Mouse (Mus musculus) mouse trophoblast stem cell (cell line): ENCODE measurements around the gene Vmn2r112.
"Not testable (repeated sequence)": the region's sequence is repeated elsewhere in the genome, so short reads cannot be mapped to it uniquely, and the experiment has no call there.

ENCODE experiments used
- in situ Hi-C, 2 experiments: fragments of 300-500 bp; cut with MseI, MboI; formaldehyde crosslinking; loops; 2 replicates in 1 of 2; 3 replicates in 1 of 2; pipeline ENCODE4 v1.15.1; 2025

Vmn2r112 gene

GRCm38 (mm10) chr17:22600651-22601050, at the start of gene Vmn2r112:
Gene Vmn2r112 (plus strand): TSS chr17:22600951.
- in situ Hi-C loops: not testable (repeated sequence)

GRCm38 (mm10) chr17:22573382-22573781, 27.4 kb upstream of the Vmn2r112 start, which contains the start of gene Vmn2r111:
Gene Vmn2r111 (minus strand): TSS chr17:22573482.
- in situ Hi-C loops: not testable (repeated sequence)

GRCm38 (mm10) chr17:22630646-22631045, 29.9 kb downstream of the Vmn2r112 start:
- in situ Hi-C loops: no loop called here
